Mouse (Mus musculus): ENCODE results near the gene Knop1. TPM values are rescaled to one million over a fixed set of nuclear protein-coding genes. Genes with fewer than 3 reads are reported as not detected.

Knop1 gene
- polyA plus RNA-seq, 1 experiment from 2014 or later, result 122 TPM

DNA sequence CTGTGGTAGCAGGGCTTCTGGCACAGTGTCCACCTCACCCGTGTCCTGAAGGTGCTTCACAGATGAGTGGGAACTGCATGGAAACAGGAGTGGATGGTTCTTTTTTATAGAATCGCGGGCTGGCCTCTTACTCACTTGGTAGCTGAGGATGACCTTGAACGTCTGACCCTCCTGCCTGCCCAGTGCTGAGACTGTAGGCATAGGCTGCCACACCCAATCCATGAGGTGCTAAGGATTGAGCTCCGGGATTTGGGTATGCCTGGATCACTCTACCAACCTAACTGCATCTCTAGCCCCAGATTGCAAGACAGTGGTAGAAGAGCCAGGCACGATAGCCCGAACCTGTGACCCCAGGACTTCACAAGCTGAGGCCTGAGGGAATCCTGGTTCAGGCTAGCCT, 38.3 kb downstream of the Knop1 start:
- ATAC-seq (replicated peaks; ENCODE audit: insufficient number of reproducible peaks, low FRiP score, low TSS enrichment, low read depth) (no peak), DNase-seq (ENCODE audit: low spot score) (no peak)
- Histone ChIP-seq H3K4me3 (ENCODE audit: low read depth, low read length) (no peak overlapping the region), H3K4me1 (ENCODE audit: control insufficient read depth, insufficient read depth, low read length) (no peaks in the 10 kb centered on the region), H3K27me3 (ENCODE audit: control insufficient read depth, insufficient read depth, low read length) (no peaks in the 10 kb centered on the region), H3K9me3 (replicated peaks; ENCODE audit: control insufficient read depth, low read length) (no peaks in the 10 kb centered on the region), H3K36me3 (replicated peaks; ENCODE audit: control insufficient read depth, insufficient read depth, low read depth, low read length) (no peaks in the 10 kb centered on the region; the same call in none of the 2 replicates), H3K27ac (replicated peaks; ENCODE audit: low read depth, low read length) (no peak overlapping the region), H3K9ac (replicated peaks; ENCODE audit: low read length) (no peak overlapping the region), H3K4me2 (ENCODE audit: low read depth, low read length) (no peak overlapping the region)
- 90% methylated on average over 7 of the region's 7 CpGs for WGBS

DNA sequence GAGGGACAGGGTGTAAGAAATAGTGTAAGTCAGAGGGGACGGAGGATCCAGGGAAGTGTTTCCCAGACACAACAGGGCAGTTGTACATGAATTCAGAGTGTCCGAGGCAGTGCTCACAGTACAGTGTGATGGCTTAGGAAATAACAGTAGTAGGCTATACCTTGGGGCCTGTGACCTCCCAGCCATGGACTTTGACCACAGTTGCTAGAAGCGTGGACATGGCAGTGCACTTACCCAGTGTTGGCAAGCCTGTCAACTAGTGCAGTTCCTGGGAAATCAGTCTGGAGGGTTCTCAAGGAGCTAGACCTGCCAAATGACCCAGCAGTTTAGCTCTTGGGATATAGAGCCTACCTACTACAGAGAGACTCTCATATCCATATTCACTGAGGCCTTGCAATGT, 39.8 kb downstream of the Knop1 start:
- H3K4me3 ChIP-seq (ENCODE audit: low read depth, low read length), result no peak overlapping the region
- DNase-seq (ENCODE audit: low spot score) (no peak), ATAC-seq (replicated peaks; ENCODE audit: insufficient number of reproducible peaks, low FRiP score, low TSS enrichment, low read depth) (no peak)
- H3K27me3 ChIP-seq (ENCODE audit: control insufficient read depth, insufficient read depth, low read length), result no peaks in the 10 kb centered on the region
- H3K4me1 ChIP-seq (ENCODE audit: control insufficient read depth, insufficient read depth, low read length), result no peaks in the 10 kb centered on the region
- H3K36me3 ChIP-seq (replicated peaks; ENCODE audit: control insufficient read depth, insufficient read depth, low read depth, low read length), result no peaks in the 10 kb centered on the region; the same call in none of the 2 replicates
- H3K27ac ChIP-seq (replicated peaks; ENCODE audit: low read depth, low read length), result no peak overlapping the region
- H3K9ac ChIP-seq (replicated peaks; ENCODE audit: low read length), result no peak overlapping the region
- H3K9me3 ChIP-seq (replicated peaks; ENCODE audit: control insufficient read depth, low read length), result no peaks in the 10 kb centered on the region
- H3K4me2 ChIP-seq (ENCODE audit: low read depth, low read length), result no peak overlapping the region
- 87% methylated on average over 3 of the region's 3 CpGs for WGBS

DNA sequence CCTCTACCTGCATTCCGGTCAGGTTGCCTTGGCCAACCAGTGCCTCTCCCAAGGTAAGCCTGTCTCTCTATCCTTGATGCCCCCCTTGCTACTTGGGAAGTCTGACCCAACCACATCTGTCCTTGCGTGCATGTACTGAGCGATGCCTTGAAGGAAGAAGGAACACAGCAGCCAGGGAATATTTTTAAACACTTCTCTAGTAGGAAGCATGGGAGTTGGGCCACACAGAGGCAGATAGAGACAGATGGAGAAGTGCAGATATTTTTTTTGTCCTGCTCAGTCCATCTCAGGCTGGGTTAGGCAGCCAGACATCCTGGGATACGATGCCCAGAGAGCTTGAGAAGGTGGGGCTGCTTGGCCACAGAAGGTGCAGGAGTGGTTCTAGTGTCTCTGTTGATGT, 42.5 kb downstream of the Knop1 start:
- no peak for ATAC-seq (replicated peaks; ENCODE audit: insufficient number of reproducible peaks, low FRiP score, low TSS enrichment, low read depth)
- WGBS, result 95% methylated on average over 4 of the region's 4 CpGs

DNA sequence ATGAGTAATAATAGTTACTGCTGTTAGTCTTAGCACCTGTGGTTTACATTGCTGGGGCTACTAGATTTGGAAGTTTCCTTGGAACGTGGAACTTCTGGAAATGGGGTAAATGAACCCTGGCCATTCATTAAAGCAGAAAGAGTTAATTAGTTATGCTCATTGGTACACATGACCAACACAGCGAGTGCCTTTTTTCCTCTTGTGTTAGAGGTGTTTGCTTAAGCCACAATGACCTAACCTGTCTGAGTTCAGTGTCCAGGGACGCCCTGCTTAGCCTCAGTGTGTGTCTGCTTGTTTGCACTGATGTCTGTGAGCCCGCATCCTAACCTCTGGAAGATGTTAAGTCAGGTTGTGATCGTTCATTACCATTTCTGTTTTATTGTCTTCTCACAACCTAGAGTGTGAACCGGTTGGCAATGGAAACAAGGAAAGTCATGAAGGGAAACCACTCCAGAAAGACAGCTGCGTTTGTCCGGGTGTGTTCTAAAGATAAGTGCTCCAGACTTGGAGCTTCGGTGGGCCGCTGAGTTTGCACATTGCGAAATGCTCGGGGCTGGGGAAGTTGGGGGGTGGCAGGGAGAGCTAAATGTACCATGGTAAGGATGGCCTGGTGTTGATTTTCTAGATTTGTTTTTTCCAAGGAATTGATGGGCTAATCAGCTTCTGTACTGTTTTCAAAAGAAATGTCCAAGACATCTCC, 44.5 kb downstream of the Knop1 start:
- no peaks in the 10 kb centered on the region for H3K27me3 ChIP-seq (ENCODE audit: control insufficient read depth, insufficient read depth, low read length)
- no peak overlapping the region for H3K9ac ChIP-seq (replicated peaks; ENCODE audit: low read length)
- no peaks in the 10 kb centered on the region; the same call in none of the 2 replicates for H3K36me3 ChIP-seq (replicated peaks; ENCODE audit: control insufficient read depth, insufficient read depth, low read depth, low read length)
- ATAC-seq (replicated peaks; ENCODE audit: insufficient number of reproducible peaks, low FRiP score, low TSS enrichment, low read depth) (no peak), DNase-seq (ENCODE audit: low spot score) (no peak)
- H3K27ac ChIP-seq (replicated peaks; ENCODE audit: low read depth, low read length), result no peak overlapping the region
- no peak overlapping the region for H3K4me2 ChIP-seq (ENCODE audit: low read depth, low read length)
- H3K4me1 ChIP-seq (ENCODE audit: control insufficient read depth, insufficient read depth, low read length), result no peaks in the 10 kb centered on the region
- no peak overlapping the region for H3K4me3 ChIP-seq (ENCODE audit: low read depth, low read length)
- 85% methylated on average over 12 of the region's 12 CpGs for WGBS
- H3K9me3 ChIP-seq (replicated peaks; ENCODE audit: control insufficient read depth, low read length), result no peaks in the 10 kb centered on the region

More for the DNA sequence above, 42.5 kb downstream of the Knop1 start:
- Histone ChIP-seq H3K27me3 (ENCODE audit: control insufficient read depth, insufficient read depth, low read length) (no peaks in the 10 kb centered on the region), H3K4me3 (ENCODE audit: low read depth, low read length) (no peak overlapping the region), H3K36me3 (replicated peaks; ENCODE audit: control insufficient read depth, insufficient read depth, low read depth, low read length) (no peaks in the 10 kb centered on the region; the same call in none of the 2 replicates), H3K4me1 (ENCODE audit: control insufficient read depth, insufficient read depth, low read length) (no peaks in the 10 kb centered on the region), H3K9me3 (replicated peaks; ENCODE audit: control insufficient read depth, low read length) (no peaks in the 10 kb centered on the region), H3K9ac (replicated peaks; ENCODE audit: low read length) (no peak overlapping the region), H3K27ac (replicated peaks; ENCODE audit: low read depth, low read length) (no peak overlapping the region), H3K4me2 (ENCODE audit: low read depth, low read length) (no peak overlapping the region)
- DNase-seq (ENCODE audit: low spot score), result no peak

DNA sequence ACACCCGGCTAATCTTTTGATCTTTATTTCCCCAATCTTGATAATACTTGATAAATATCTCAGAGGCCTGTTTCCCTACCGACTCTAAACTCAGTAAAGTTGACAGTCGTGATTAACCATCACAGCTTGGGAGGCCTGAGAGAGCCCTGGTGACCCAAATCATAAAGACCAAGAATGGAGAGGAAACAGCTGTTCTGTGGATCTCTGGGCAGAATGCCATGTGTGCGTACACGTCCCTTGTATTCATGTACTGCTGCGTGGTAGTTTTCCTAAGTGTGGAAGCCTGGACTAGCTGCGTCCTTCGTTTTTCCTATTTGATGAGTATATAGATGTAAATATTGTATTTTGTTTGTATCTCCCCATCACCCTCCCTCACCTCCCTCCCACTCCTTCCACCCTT, 48.2 kb downstream of the Knop1 start:
- Histone ChIP-seq H3K36me3 (replicated peaks; ENCODE audit: control insufficient read depth, insufficient read depth, low read depth, low read length) (no peaks in the 10 kb centered on the region; the same call in 1 of the 2 replicates), H3K27me3 (ENCODE audit: control insufficient read depth, insufficient read depth, low read length) (no peaks in the 10 kb centered on the region), H3K4me1 (ENCODE audit: control insufficient read depth, insufficient read depth, low read length) (no peaks in the 10 kb centered on the region), H3K4me3 (ENCODE audit: low read depth, low read length) (no peak overlapping the region), H3K4me2 (ENCODE audit: low read depth, low read length) (no peak overlapping the region), H3K9me3 (replicated peaks; ENCODE audit: control insufficient read depth, low read length) (no peaks in the 10 kb centered on the region), H3K27ac (replicated peaks; ENCODE audit: low read depth, low read length) (no peak overlapping the region), H3K9ac (replicated peaks; ENCODE audit: low read length) (no peak overlapping the region)
- no peak for ATAC-seq (replicated peaks; ENCODE audit: insufficient number of reproducible peaks, low FRiP score, low TSS enrichment, low read depth)
- WGBS, result 92% methylated on average over 8 of the region's 8 CpGs
- DNase-seq (ENCODE audit: low spot score), result no peak

DNA sequence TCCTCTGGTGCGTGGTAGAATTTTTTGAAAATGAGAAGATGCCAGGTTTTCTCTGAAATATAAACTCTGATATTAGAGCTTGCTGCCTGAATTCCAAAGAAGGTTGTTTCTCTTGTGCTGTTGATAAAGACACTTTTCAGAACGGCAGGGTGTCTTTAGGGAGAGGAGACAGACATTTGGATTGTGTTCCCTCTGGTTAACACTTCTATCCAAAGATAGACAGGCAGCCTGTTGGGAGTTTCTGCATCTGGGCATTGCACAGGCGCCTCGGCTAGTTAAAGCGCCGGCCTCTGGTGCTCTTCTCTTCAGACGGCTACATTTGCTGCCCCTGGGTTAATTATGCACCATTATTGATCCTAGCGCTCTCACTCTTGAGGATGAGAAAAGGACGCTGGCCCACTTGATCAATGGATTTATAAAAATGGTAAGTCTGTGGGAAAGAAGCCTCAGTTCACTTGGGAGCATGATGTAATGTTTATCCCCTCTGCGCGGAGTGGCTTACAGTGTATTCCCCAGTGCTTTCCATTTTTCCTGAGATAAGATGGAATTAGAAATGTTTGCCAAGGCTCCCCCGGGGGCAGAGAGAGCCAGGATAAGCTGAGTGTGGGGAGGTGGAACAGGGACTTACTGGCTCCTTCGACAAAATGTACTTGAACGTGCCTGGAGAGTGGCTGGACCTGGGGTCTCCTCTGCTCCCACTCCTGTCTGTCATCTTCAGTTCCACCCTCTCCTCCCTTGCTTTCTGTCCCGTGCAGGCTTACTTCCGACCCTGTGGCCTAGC, 49.2 kb downstream of the Knop1 start:
- DNase-seq (ENCODE audit: low spot score) (no peak), ATAC-seq (replicated peaks; ENCODE audit: insufficient number of reproducible peaks, low FRiP score, low TSS enrichment, low read depth) (no peak)
- Histone ChIP-seq H3K27me3 (ENCODE audit: control insufficient read depth, insufficient read depth, low read length) (no peaks in the 10 kb centered on the region), H3K9ac (replicated peaks; ENCODE audit: low read length) (no peak overlapping the region), H3K9me3 (replicated peaks; ENCODE audit: control insufficient read depth, low read length) (no peaks in the 10 kb centered on the region), H3K4me3 (ENCODE audit: low read depth, low read length) (no peak overlapping the region), H3K4me2 (ENCODE audit: low read depth, low read length) (no peak overlapping the region), H3K36me3 (replicated peaks; ENCODE audit: control insufficient read depth, insufficient read depth, low read depth, low read length) (no peaks in the 10 kb centered on the region; the same call in 1 of the 2 replicates), H3K4me1 (ENCODE audit: control insufficient read depth, insufficient read depth, low read length) (no peaks in the 10 kb centered on the region), H3K27ac (replicated peaks; ENCODE audit: low read depth, low read length) (no peak overlapping the region)
- 73% methylated on average over 16 of the region's 16 CpGs for WGBS

DNA sequence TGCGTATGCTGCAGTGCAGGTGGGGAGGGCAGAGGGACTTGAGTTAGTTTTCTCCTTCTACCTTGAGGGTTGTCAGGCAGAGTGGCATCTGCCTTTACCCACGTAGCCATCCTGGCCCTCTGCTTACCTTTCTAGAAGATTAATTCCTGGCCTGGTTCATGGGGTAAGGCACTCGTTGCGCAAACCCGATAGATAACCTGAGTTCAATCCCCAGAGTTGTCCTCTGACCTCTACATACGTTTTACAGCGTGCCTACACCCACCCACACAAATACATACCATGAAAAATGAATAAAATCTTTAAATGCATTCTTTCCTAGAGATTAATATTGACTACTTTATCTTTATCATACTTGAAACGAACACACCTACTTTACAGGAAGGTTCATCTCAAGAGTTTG, 52.6 kb downstream of the Knop1 start:
- H3K9ac ChIP-seq (replicated peaks; ENCODE audit: low read length), result no peak overlapping the region
- no peak overlapping the region for H3K4me2 ChIP-seq (ENCODE audit: low read depth, low read length)

DNA sequence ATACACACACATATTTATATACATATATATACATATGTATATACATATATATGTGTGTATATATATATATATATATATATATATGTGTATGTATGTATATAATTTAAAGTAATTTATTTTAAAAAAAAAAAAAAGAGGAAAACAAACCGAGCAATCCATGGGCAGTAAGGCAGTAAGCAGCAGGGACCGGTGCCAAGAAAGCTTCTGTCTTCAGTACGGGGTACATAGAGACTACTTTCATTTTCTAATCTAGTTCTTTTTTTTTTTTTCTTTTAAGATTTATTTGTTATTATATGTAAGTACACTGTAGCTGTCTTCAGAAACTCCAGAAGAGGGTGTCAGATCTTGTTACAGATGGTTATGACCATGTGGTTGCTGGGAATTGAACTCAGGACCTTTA, 54.3 kb downstream of the Knop1 start:
- no peaks in the 10 kb centered on the region for H3K4me1 ChIP-seq (ENCODE audit: control insufficient read depth, insufficient read depth, low read length)
- H3K4me3 ChIP-seq (ENCODE audit: low read depth, low read length), result no peak overlapping the region
- WGBS, result 96% methylated on average over 3 of the region's 3 CpGs
- H3K27ac ChIP-seq (replicated peaks; ENCODE audit: low read depth, low read length), result no peak overlapping the region
- H3K27me3 ChIP-seq (ENCODE audit: control insufficient read depth, insufficient read depth, low read length), result no peaks in the 10 kb centered on the region
- no peaks in the 10 kb centered on the region; the same call in 1 of the 2 replicates for H3K36me3 ChIP-seq (replicated peaks; ENCODE audit: control insufficient read depth, insufficient read depth, low read depth, low read length)
- DNase-seq (ENCODE audit: low spot score) (no peak), ATAC-seq (replicated peaks; ENCODE audit: insufficient number of reproducible peaks, low FRiP score, low TSS enrichment, low read depth) (no peak)
- H3K9ac ChIP-seq (replicated peaks; ENCODE audit: low read length), result no peak overlapping the region
- no peaks in the 10 kb centered on the region for H3K9me3 ChIP-seq (replicated peaks; ENCODE audit: control insufficient read depth, low read length)
- H3K4me2 ChIP-seq (ENCODE audit: low read depth, low read length), result no peak overlapping the region

More for the DNA sequence above, 52.6 kb downstream of the Knop1 start:
- 91% methylated on average over 8 of the region's 8 CpGs for WGBS
- no peak overlapping the region for H3K27ac ChIP-seq (replicated peaks; ENCODE audit: low read depth, low read length)
- DNase-seq (ENCODE audit: low spot score), result no peak
- no peaks in the 10 kb centered on the region for H3K9me3 ChIP-seq (replicated peaks; ENCODE audit: control insufficient read depth, low read length)
- H3K4me3 ChIP-seq (ENCODE audit: low read depth, low read length), result no peak overlapping the region
- ATAC-seq (replicated peaks; ENCODE audit: insufficient number of reproducible peaks, low FRiP score, low TSS enrichment, low read depth), result no peak
- no peaks in the 10 kb centered on the region for H3K4me1 ChIP-seq (ENCODE audit: control insufficient read depth, insufficient read depth, low read length)
- no peaks in the 10 kb centered on the region for H3K27me3 ChIP-seq (ENCODE audit: control insufficient read depth, insufficient read depth, low read length)
- no peaks in the 10 kb centered on the region; the same call in 1 of the 2 replicates for H3K36me3 ChIP-seq (replicated peaks; ENCODE audit: control insufficient read depth, insufficient read depth, low read depth, low read length)

All from embryonic facial prominence, embryonic 11.5 days (tissue).